Mouse (Mus musculus) gonadal fat pad, adult 2 months (tissue): ENCODE data around the gene Arid1b. TPM values are rescaled to one million over a fixed set of nuclear protein-coding genes. Genes with fewer than 3 reads are reported as not detected.
A peak's percentile ranks its signal among the peaks of the same experiment; 100 is the strongest.

Source experiments
- DNase-seq: peaks from one replicate; pipeline ENCODE4 v3.0.0-alpha.2; 2012; ENCODE audit warnings: low read depth
- polyA plus RNA-seq: library from polyadenylated mRNA; depleted of rRNA; stranded (reverse); fragments of >200 nt; gene quantifications from 2 replicates; pipeline ENCODE4 v1.2.3, GENCODE M21; 2012

Arid1b gene
- polyA plus RNA-seq, 1 experiment: 23.2 TPM

DNA sequence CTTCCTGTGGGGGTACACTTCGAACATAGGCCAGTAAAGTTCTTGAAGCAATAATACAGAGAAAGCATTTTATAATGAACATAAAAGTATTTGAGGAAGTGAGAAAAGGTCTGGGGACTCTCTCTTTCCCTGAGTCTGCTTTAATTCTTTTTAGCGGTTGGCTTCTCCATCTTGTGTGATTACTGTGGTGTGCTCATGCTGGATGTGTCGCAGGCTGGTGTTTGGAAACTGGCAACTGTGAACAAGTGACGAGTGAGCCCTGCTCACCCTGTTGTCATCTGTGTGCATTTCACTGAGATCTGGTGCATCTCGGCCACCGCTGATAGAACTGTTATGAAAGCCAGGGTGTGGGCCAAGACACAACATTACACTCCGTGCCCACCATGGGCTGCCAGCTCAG, 216.8 kb downstream of the Arid1b start:
- DNase-seq: no peak

DNA sequence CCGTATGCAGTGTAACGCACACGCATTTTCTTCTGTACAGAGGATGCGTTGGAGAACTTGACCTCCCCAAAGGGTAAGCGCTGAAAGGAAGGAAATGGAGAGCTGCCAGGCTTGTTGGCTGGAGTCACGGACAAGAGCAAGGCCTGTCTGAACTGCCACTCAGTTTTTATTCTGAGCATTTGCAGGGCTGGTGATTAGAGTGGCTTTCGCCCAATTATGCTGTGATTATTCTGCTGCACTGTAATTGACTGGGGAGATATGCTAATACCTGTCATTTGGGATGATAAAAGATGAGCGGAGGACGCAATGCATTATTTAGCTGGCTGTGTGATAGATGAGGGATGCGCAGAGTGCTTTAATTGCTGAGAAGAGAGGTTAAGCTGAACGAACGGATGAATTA, 218.0 kb downstream of the Arid1b start:
- DNase-seq: no peak

DNA sequence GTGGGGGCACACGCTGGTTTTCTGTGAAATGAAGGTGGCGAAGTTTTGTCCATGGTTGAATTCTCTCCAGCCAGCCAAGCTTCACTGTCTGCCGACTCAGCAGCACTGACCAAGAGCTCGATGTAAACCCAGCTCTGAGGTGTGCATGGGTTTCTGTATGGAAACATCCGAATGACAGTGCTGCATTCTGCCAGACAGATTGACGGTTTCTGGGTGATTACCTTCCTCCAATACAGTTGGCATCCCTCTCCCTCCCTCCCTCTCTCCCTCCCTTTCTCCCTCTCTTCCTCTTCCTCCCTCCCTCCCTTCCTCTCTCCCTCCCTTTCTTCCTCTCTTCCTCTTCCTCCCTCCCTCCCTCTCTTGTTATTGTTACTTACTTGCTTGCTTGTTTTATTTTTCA, 219.3 kb downstream of the Arid1b start:
- DNase-seq: no peak

DNA sequence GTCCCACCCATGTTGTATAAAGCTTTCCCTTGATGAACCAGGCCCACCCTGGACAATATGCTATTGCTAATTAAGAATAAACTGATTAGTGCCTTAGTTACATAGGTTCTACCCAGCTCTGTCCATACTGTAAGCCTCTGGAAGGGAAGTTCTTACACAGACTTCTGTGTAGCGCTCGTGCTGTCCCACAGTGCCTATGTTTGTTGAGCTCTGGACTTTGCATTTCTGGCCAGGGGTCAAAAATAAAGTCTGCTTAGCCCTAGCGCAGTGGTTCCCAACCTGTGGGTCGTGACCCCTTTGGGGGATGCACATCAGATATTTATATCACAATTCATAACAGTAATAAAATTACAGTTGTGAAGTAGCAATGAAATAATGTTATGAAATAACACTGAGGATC, 221.2 kb downstream of the Arid1b start:
- DNase-seq: no peak

DNA sequence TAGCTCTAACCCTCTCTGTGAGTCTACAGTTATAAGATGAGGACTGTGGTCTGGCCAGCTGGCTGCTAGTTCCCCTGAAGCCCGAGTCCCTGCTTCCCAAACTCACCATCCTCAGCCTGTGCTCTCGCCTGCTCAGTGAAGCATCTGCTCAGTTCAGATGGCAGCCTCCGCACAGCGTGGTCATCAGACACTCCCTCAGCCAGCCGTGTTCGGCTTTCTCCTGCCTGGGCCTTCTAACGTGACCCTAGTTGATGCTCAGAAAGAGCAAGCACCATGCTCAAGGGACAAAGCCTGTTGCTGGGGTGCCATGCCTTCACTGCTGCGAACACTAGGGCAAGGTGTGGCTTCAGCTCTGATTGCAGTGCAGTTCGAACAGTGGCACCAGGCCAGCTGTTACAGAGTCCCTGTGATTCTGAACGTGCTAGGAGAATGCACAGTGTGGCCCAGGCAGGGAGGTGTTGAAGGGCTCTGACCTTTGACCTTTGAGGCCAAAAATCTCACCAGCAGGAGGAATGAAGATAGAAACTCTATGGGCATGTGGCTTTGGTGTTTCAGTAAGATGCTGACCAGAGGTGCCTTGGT, 222.9 kb downstream of the Arid1b start:
- DNase-seq: no peak

DNA sequence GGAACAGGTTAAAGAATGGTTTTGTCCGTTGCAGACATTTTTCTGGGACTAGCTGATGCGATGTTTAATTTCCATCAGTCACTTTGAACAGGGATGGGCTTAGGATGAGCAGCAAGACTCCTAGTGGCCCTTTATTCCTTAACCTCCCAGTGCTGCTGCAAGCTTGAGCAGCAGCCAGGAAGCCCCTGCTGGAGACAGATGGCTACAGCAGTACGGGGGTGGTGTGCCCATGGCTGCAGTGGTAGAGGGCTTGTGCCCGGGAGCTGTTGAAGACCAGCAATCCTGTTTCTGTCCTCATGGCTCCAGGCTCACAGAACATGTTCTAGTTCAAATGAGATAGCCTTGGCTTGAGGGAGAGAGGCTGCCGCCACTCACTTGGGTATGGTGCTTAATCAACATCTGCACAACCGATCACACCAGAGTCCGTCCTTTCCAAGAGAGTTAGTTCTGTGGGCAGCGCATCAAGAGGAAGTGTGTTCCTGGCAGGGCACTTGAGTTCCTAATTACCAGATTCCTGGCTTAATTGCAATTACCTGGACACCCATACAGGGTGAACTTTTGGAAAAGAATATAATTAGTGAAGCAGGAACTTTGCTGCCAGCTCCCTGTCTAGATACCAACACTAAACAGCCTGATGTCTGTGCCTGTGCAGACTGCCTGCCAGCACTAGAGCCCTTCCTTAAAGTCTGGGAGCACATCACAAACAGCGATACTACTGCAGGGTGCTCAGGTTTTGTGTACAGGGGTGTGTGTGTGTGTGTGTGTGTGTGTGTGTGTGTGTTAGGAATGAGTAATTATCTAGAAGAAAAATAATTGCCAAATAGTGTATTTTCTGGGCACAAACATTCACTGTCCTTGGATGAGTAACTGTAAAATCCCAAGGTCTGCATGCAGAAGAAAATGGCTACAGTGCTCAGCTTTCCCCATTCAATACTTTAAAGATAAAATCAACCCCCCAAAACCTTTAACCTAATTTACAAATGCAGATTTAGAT, 224.0 kb downstream of the Arid1b start:
- no peak for DNase-seq

DNA sequence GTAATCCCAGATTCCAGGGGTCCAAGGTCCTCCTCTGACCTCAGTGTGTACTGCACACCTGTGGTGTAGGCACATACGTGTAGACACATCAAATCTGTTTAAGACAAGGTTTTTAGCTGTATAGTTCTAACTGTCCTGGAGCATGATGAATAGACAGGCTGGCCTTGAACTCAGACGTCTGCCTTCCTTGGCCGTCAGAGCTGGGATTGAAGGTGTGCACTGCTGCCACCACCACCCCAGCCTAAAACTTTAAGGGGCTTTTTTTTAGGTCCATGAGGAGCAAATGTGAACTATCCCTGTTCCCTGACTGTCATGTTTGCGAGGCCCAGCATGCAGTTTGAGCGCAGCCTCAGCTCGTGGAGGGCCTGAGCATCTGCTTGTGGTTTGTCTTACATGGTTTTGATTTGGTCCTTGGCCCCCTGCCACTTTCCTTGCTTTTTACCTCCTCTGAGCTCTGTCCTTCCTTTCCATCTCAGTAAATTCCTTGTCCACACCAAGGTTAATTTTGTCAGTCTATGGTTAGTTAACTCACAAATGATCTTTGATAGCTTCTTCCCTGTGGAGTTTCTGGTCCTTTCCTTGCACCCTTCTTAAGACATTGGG, 224.9 kb downstream of the Arid1b start:
- DNase-seq: no peak

DNA sequence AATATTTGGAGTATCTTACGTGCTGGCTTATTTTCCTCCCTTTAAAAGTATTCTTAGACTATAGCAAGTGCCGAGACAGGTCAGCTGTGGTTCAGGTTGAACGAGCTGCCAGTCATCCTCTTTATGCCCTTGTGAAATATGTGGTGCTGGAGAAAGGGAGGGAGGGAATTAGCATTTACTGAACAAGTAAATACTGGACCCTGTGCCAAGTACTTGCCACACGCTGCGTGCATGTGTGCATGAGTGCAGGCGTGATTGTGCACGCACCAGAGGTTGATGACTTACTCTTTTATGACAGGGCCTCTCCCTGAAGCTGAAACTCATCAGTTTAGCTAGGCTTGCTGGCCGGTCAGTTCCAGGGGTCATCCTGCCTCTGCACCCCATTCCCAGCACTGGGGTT, 226.9 kb downstream of the Arid1b start:
- no peak for DNase-seq

DNA sequence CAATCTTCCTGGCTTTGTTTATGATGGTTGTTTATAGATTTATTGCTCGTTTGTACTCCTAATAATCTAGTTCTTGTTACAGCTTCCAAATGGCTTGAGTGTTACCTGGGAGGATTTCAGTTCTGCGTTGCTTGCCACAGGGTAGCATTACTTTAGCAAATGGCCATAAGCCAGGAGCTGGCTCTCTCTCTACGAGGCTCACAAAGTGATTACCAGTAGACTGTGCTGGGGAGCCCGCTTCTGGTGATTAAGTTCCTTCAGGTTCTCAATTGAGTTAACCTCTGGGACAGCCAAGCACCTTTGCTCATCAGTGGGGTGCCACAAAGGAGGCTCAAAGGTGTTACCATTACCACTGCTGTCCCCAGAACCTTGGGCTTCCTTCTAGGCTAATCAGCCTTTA, 227.4 kb downstream of the Arid1b start:
- DNase-seq: no peak

DNA sequence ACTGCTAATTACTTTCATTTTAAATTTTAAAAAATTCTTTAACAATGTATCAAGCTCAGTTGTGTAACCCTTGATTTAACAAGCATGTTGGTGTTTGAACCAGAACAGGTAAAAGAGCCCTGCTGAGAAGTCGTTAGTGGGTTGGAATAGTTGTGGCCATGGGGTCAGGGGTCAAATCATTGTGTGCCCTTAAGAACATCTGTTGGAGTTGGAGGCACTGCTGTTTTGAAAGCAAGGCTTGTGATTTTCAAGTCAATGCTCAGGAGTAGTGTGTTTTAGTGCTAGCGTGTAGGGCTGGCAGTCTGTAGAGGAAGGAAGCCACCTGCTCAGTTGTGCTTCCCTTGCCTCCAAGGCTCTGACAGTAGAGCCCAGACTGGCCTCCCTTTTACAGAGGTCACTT, 228.7 kb downstream of the Arid1b start:
- no peak for DNase-seq

DNA sequence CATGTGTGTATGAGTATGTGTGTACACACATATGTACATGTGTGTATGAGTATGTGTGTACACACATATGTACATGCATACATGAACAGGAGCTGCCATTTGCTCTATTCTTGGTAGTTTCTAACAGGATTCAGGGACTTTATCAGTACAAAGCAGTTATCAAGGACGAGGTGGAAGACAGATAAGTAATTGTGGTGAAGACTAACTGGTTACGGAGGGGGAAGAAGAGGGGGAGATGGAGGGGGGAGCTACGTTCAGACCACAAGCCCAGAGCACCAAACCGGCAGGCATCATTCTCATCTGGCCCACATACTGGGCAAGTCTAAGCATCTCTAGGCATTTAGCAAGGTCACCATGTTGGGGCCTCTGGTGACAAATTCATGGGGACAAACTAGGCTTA, 230.8 kb downstream of the Arid1b start:
- no peak for DNase-seq

DNA sequence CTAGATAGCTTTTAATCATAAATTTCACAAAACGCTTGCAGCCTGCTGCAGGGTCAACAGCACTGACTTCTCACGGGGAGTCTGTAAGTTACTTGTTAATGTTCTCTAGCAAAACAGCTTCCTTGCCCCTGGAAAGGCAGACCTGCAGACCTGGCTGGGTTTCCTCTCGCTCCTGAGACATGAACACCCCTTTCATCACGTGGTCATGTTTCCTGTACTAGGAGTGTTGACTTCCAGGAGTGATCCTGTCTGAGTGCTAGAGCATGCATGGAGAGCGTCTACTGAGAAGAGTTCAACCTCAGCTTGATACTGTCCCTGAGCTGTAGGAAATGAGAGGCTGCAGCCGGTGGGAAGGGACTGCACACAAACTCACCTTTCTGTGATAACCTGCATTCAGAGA, 233.0 kb downstream of the Arid1b start:
- DNase-seq: no peak

DNA sequence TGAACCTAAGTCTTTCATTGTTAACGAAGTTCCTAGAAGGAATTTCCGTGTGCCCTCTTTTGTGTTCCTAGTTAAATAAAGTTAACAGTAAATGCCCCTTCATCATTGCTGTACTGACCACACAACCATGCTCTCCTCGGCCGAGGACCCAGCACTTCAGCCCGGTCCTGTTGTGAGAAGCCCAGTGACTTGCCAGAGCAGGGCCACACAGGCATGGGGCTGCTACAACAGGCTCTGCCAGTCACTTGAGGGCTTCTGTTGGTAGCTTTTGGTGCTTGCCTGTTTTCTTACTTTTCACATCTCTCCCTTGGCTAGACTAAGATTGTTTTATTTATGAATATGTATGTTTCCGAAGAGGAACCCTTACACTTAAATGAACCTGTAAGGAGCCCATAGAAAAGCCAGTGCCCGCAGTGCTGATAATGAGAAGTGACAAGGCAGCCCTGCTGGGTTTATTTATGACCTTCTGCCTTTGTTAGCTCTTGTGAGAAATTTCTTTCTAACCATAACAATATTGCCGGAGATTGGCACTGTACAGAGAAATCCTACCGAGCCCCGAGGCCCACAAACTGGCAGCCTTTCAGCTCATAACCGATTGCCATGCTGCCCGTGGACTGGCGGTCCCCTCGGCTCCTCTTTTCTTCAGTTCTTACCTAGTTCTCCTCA, 234.0 kb downstream of the Arid1b start:
- no peak for DNase-seq

DNA sequence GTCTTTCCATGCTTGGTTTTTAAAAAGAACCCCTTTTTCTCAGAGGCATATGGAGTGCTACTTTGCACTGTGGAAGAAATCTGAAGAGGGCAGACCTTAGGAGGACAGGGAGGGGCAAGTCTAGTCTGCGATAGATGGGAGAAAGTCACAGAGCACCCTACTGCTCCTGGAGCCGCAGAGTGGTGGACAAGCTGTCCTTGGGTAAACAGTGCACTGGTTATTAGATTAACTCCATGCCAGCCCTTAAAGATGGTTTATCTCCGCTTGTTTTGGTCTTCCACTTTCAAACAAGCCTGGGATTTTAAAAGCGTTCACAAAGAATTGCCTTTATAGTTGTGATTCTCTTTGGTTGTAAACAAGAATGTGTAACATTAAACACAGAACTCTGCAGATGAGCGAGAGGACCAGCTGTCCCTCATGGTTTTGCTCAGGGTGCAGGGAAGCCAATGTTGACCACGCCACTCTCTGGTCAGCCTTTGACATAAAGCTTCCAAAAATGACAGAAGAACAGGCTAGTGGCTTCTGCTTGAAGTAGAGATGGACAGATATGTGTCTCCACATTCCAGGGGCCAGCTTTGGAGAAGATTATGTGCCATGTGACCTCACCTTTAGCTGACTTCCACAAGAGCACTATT, 234.6 kb downstream of the Arid1b start:
- no peak for DNase-seq

DNA sequence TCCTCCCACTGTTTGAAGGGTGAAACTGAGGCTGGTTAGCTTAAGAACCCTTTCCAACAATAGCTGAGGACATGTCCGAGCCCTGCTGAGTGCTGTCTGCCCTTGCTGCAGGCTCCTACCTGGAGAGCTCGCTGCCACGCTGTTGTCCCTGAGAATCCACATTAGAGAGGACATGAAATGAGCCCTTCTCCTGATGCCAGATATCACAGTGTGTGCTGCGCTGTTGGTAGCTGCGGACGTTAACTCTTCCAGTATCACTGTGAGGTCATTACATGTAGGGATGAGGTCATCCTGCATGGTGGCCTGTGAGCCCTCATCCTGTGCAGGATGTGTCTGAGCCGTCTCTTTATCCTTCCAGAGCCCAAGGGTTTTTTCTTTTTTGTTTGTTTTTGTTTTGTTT, 235.9 kb downstream of the Arid1b start:
- DNase-seq: no peak

DNA sequence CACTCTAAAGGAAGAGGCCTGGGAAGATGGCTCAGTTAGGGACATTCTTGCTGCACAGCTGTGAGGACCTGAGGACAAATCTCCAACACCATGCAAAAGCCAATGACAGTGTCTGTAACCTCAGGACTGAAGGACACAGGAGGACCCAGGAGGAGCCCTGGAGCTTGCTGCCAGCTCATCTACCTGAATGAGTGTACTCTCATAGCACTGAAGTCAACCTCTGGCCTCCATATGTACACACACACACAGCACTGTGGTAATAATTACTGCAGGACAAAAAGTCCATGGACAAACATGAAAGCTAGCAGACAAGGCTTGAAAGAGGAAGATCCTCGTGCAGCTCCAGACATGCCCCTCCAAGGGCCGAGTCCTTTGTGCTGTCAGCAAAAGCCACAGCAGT, 238.0 kb downstream of the Arid1b start:
- no peak for DNase-seq

DNA sequence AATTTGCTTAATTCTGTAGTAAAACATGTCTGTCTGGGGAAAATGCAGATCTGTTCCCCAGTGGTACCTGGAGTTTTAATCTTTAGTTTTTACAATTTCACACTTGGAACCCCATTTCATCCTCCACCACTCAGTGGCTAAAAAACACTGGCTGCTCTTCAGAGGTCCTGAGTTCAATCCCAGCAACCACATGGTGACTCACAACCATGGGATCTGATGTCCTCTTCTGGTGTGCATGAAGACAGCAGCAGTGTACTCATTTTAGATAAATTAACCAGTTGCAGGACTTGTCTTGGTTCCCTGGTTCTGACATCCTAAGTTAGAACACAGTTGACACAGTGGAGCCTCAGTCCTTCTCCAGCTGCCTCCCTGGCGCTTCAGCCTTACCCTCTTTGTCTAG, 239.9 kb downstream of the Arid1b start:
- no peak for DNase-seq

DNA sequence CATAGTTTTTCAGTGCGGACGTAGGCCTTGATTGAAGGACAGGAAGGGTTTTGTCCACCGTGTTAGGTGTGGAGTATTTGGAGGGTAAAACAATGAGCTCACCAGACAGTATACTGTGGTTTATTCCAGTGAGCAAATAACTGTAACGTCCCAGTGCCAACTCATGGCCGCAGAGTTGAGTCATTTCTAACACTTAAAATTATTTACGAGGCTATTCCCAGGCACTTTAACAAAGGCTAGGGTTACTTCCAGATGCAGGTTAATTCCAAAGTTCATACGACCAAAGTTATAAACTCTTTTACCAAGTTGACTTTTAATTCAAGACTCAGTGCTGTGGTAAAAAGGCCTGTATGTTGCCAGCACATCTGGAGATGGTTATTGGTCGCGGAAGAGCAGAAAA, 240.9 kb downstream of the Arid1b start:
- no peak for DNase-seq

DNA sequence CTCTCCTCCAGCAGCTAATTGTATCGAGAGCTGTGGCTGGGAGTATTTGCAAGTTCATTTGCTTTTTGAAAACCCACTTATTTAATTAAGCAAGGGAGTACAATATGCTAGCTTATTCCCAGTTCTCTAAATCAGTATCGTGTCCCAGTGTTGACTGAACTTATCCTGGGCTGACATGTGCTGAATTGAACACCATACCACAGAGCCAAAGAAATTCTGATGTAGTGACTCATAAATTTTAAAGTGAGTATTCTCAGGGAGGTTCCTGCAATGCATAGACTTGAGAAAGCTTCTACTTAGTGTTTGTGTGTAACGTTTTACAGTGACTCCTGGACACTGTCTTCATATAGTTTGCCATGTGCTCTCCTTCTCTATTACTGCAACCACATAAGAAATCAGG, 243.6 kb downstream of the Arid1b start:
- DNase-seq: no peak

DNA sequence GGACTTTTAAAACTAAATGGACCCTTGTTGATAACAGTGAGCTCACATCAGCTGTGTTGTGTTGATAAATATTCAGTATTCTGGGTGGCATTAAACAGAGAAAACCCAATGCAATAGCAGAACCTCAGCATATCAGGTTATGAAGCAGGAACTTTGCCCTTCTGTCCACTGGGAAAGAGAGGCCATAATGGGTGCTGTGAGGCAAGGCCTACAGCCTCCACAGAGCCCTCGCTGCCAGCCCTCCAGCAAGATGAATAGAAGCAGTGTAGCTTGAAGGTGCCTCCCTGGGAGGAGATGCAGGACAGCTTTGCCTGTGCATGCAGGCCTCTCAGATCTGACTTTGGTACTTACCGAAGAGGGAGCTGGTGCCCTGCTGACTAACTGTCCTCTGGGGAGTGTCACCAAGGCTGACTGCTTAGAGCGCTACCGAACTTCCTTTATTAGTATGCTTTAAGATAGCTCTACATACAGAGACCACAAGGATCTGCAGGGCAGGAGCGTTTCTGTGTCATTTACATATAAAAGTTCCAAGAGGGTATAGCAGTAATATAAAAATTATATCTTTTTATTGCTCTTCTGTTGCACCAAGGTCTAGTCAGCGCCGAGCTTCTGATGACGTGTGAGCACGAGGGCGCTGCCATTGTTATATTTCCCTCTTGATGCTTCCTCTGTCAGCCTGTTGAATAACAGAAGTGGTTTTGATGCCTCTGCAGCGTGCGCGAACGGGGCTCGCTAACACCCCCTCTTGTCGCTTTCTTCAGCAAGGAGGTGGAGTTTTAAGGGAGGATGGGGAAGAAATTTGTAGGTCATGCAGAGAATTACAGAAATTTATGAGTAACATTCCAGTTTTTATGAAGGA, 244.5 kb downstream of the Arid1b start:
- no peak for DNase-seq

DNA sequence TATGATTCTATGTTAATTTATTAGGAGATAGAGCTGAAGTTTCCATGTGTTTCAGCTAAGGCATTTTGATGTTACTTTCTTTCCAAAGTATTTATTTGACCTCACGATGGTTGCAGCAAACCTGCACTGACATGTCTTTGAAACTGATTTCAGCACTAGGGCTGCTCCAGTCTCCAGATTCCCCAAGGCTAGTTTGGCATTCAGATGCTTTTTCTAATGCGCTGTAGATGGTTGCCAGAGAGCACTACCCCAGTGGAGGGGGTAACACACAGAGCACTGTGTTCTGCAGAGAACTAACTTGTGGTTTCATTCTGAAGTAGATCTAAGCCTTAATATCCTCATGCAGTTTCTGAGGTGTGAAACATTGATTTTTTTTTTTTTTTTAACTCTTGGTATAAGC, 250.4 kb downstream of the Arid1b start:
- DNase-seq: peak; percentile 91
